Mouse (Mus musculus): ENCODE measurements around the gene Gm39115.

DNA sequence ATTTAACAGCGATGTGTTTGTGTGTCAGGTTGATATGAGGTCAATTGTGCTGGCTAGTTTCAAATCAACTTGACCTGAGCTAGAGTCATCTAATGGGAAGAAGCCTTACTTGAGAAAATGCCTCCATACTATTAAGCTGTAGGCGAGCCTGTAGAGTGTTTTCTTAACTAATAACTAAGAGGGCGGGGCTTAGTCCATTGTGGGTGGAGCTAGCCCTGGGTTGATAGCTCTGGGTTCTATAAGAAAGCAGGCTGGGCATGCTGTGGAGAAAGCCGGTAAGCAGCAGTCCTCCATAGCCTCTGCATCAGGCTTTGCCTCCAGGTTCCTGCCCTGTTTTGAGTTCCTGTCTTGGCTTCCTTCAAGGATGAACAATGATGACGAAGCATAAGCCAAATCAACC lies 31.1 kb downstream of the Gm39115 start:
- no peak for TF ChIP-seq POLR2AphosphoS2 (IDR thresholded peaks at IDR 0.05; ENCODE audit: low read length)
- no peak for TF ChIP-seq CTCF (IDR thresholded peaks at IDR 0.05 in 2 of 3, conservative IDR thresholded peaks at IDR 0.05 in 1 of 3; ENCODE audit: control insufficient read depth in 1 of 3, insufficient read depth in 1 of 3, low read depth in 2 of 3, low read length in 3 of 3, poor library complexity in 1 of 3, severe bottlenecking in 1 of 3)
- no peak for TF ChIP-seq UBTF (IDR thresholded peaks at IDR 0.05; ENCODE audit: borderline replicate concordance, insufficient read depth, low read depth, low read length)
- TF ChIP-seq MAZ (IDR thresholded peaks at IDR 0.05; ENCODE audit: low read depth, low read length): no peak
- TF ChIP-seq GATA1 (IDR thresholded peaks at IDR 0.05; ENCODE audit: low read depth, low read length): no peak
- TF ChIP-seq EP300 (IDR thresholded peaks at IDR 0.05; ENCODE audit: low read depth in 1 of 2, low read length in 2 of 2): no peak
- TF ChIP-seq SIN3A (IDR thresholded peaks at IDR 0.05; ENCODE audit: low read length): no peak
- no peak for TF ChIP-seq CHD1 (IDR thresholded peaks at IDR 0.05; ENCODE audit: low read depth, low read length)
- TF ChIP-seq NELFE (IDR thresholded peaks at IDR 0.05; ENCODE audit: low read depth, low read length): no peak
- no peak for TF ChIP-seq ZNF384 (IDR thresholded peaks at IDR 0.05; ENCODE audit: low read depth, low read length)

Data from MEL (cell line).